In the genomic region with DNA sequence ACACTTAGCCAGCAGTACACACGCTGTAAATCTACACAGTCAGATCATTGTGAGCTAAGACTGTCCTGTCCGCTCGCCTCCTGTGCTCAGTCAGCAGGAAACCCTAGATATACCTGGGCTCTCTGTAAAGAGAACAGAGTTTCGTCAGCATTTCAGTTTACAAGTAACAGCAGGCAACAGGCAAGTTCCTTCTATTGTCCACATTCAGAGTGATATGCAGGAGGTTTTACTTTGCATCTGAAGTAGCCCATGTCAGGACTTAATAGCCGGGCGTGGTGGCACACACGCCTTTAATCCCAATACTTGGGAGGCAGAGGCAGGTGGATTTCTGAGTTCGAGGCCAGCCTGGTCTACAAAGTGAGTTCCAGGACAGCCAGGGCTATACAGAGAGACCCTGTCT, we compare ENCODE assay signal across 27 mouse cellular contexts.
"Had no signal": no experiment of that assay in that cellular context is flagged by ENCODE, and none has a peak within 500 bp of the region (broad histone marks: within the 10 kb centered on the region; RNA-seq: fewer than 3 reads in every experiment).

No protein-coding gene starts in this region.

- ATAC-seq: forebrain, embryonic 13.5 days; forebrain, embryonic 15.5 days; forebrain, embryonic 16.5 days; forebrain, postnatal 0 days had no signal

- H3K36me3 ChIP-seq: embryonic facial prominence, embryonic 10.5 days; embryonic facial prominence, embryonic 12.5 days; embryonic facial prominence, embryonic 13.5 days; embryonic facial prominence, embryonic 15.5 days; forebrain, embryonic 10.5 days; forebrain, embryonic 12.5 days; forebrain, embryonic 15.5 days had no signal

- H3K4me1 ChIP-seq: forebrain, embryonic 15.5 days had no signal

- H3K4me2 ChIP-seq: embryonic facial prominence, embryonic 12.5 days; embryonic facial prominence, embryonic 13.5 days; embryonic facial prominence, embryonic 15.5 days; forebrain, embryonic 12.5 days; forebrain, embryonic 13.5 days; forebrain, embryonic 15.5 days; heart, embryonic 11.5 days had no signal

- H3K9ac ChIP-seq: embryonic facial prominence, embryonic 12.5 days; embryonic facial prominence, embryonic 13.5 days; embryonic facial prominence, embryonic 15.5 days; forebrain, embryonic 12.5 days; forebrain, embryonic 13.5 days; forebrain, embryonic 15.5 days; forebrain, postnatal 0 days had no signal

- H3K9me3 ChIP-seq: embryonic facial prominence, embryonic 10.5 days; embryonic facial prominence, embryonic 12.5 days; embryonic facial prominence, embryonic 13.5 days; embryonic facial prominence, embryonic 15.5 days; forebrain, embryonic 10.5 days; forebrain, embryonic 12.5 days; forebrain, embryonic 13.5 days; forebrain, embryonic 15.5 days had no signal

- H3K27me3 ChIP-seq: embryonic facial prominence, embryonic 12.5 days; embryonic facial prominence, embryonic 13.5 days; embryonic facial prominence, embryonic 15.5 days; forebrain, embryonic 13.5 days; forebrain, embryonic 15.5 days had no signal

- DNase-seq: cerebellum, adult 9-10 months; cerebellum, adult 9-11 months; cerebellum, postnatal 10 days; cerebellum, postnatal 14 days; cerebellum, postnatal 25 days; cerebellum, postnatal 36 days; embryo, embryonic 11 days; forebrain, postnatal 0 days; gastrocnemius, adult 2 months; gastrocnemius, postnatal 10 days; gastrocnemius, postnatal 14 days; gastrocnemius, postnatal 25 days; gastrocnemius, postnatal 36 days; heart, adult 11 months; heart, adult 18-20 months; heart, adult 2 months had no signal

- H3K27ac ChIP-seq: embryonic facial prominence, embryonic 10.5 days; embryonic facial prominence, embryonic 12.5 days; embryonic facial prominence, embryonic 13.5 days; embryonic facial prominence, embryonic 15.5 days; forebrain, embryonic 10.5 days; forebrain, embryonic 12.5 days; forebrain, embryonic 13.5 days; forebrain, embryonic 15.5 days; gastrocnemius, adult 2 months; heart, adult 2 months had no signal

- H3K4me3 ChIP-seq: embryonic facial prominence, embryonic 10.5 days; embryonic facial prominence, embryonic 12.5 days; embryonic facial prominence, embryonic 13.5 days; embryonic facial prominence, embryonic 15.5 days; erythroblast, embryonic 14.5 days; forebrain, embryonic 10.5 days; forebrain, embryonic 12.5 days; forebrain, embryonic 13.5 days; forebrain, embryonic 15.5 days; gastrocnemius, adult 2 months; heart, adult 2 months had no signal
